Mouse (Mus musculus) cerebellum, adult 9-10 months (tissue): ENCODE measurements around the gene Cnbp.

ENCODE experiments used
- DNase-seq: peaks from one replicate; pipeline ENCODE4 v3.0.0; 2022

The Cnbp gene

GRCm38 (mm10) chr6:87804036-87804435 is 46.9 kb downstream of the Cnbp start:
- no peak for DNase-seq

- DNase-seq, result no peak
These were observed 48.4 kb downstream of the Cnbp start for GRCm38 (mm10) chr6:87802462-87802861.

- no peak for DNase-seq
These were observed 51.3 kb downstream of the Cnbp start for GRCm38 (mm10) chr6:87799576-87799975.

- DNase-seq, result no peak
These were observed 53.6 kb downstream of the Cnbp start for GRCm38 (mm10) chr6:87797321-87797720.

- no peak for DNase-seq
These were observed 54.5 kb downstream of the Cnbp start for GRCm38 (mm10) chr6:87796251-87796880.

- peak; percentile 81 for DNase-seq
These were observed 55.3 kb downstream of the Cnbp start for GRCm38 (mm10) chr6:87795385-87796150.

- DNase-seq, result peak; percentile 92
These were observed 56.9 kb downstream of the Cnbp start for GRCm38 (mm10) chr6:87793821-87794510.
